Mouse (Mus musculus) A20 (cell line): ENCODE measurements at regions not wholly inside any gene's neighbourhood (a gene's known extent, or its start where the extent isn't known, plus 50 kb on each side); places are given as distances from the start of the nearest gene placed in this dataset.

Source experiments
- DNase-seq: peaks from one replicate; pipeline ENCODE4 v3.0.0-alpha.2; 2011; ENCODE audit warnings: low read depth, low spot score

- DNase-seq = no peak
Observed at GRCm38 (mm10) chr5:42620698-42621097, 552.9 kb downstream of the Gm16223 start.

- no peak for DNase-seq
Observed at GRCm38 (mm10) chr5:42636162-42636823, 568.5 kb downstream of the Gm16223 start.

GRCm38 (mm10) chr5:42656460-42656859 is 576.5 kb upstream of the Cpeb2 start:
- DNase-seq = no peak

- no peak for DNase-seq
Observed at GRCm38 (mm10) chr5:42659994-42660393, 573.0 kb upstream of the Cpeb2 start.

DNA sequence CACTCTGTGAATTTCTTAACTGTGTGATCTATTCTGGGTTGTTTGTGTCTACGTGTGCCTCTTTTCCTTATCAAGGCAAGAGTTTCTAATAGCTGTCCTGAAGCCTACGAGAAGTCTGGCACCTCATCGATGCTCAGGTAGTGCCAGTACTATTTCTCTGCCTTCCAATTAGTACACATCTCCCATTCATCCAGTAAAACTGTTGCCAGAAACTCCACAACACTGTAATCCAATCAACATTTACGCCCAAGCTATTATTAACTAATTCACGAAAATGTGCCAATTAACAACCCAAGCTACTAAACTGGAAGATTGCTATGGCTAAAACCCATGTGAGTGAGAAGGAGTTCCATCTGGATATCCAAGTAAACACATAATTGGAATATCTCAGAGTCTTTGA is 553.4 kb upstream of the Cpeb2 start:
- DNase-seq = no peak

- DNase-seq = no peak
Observed at GRCm38 (mm10) chr5:42685356-42686057, 547.5 kb upstream of the Cpeb2 start.

GRCm38 (mm10) chr5:42687176-42687575 is 545.8 kb upstream of the Cpeb2 start:
- no peak for DNase-seq
